Mouse (Mus musculus): Measurements from ENCODE around the gene Ugp2. TPM values are rescaled to one million over a fixed set of nuclear protein-coding genes. Genes with fewer than 3 reads are reported as not detected.
"Not testable (repeated sequence)": the region's sequence is repeated elsewhere in the genome, so short reads cannot be mapped to it uniquely, and the experiment has no call there.

The Ugp2 gene
- polyA plus RNA-seq, 1 experiment from 2014 or later: 70.6 TPM

DNA sequence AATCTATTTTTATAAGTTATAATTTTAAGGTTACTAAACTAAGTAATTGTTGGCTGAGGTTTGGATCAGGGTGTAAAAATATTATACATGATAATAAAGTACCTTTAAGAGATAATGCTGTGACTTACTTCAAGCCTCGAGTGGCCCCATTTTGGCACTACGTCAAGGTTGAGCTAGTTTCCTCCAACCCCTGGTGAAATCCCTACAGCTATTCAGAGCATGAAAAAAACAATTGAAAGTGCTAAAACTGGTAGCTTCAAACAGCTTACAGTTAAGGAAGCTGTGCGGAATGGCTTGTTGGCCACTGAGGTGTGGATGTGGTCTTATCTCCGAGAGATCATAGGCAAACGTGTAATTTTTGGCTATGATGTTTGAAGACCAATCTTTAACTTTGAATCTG, 75.5 kb downstream of the Ugp2 start:
- Histone ChIP-seq H3K36me3 (ENCODE audit: control insufficient read depth, insufficient read depth, low read length) (peaks cover 20% of the 10 kb centered on the region), H3K9ac (ENCODE audit: low read length) (no peak overlapping the region), H3K27me3 (replicated peaks; ENCODE audit: control insufficient read depth, insufficient read depth, low read length) (no peaks in the 10 kb centered on the region), H3K9me3 (ENCODE audit: control insufficient read depth, low read length) (no peaks in the 10 kb centered on the region), H3K4me2 (ENCODE audit: low read length) (no peak overlapping the region), H3K4me1 (replicated peaks; ENCODE audit: control insufficient read depth, insufficient read depth, low read length) (no peaks in the 10 kb centered on the region), H3K4me3 (ENCODE audit: low read depth, low read length) (no peak overlapping the region), H3K27ac (ENCODE audit: low read depth) (no peak overlapping the region)
- DNase-seq (ENCODE audit: low spot score): no peak
- 91% methylated on average over 5 of the region's 5 CpGs for WGBS
- ATAC-seq (replicated peaks; ENCODE audit: low FRiP score, low TSS enrichment, low read depth): no peak

DNA sequence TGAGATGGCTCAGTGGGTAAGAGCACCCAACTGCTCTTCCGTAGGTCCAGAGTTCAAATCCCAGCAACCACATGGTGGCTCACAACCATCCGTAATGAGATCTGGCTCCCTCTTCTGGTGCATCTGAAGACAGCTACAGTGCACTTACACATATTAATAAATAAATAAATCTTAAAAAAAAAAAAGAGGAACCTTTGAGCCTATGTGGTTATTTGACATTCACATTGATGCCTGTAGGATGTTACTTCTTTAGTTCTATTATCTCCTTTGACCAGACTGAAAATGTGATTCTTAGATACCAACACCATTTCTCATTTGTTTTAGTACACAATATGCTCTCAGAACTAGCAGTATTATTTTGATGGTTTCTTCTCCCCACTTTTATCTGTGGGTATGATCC, 82.8 kb downstream of the Ugp2 start:
- ATAC-seq (replicated peaks; ENCODE audit: low FRiP score, low TSS enrichment, low read depth); H3K27ac ChIP-seq (ENCODE audit: low read depth); H3K4me2 ChIP-seq (ENCODE audit: low read length); DNase-seq (ENCODE audit: low spot score); H3K4me1 ChIP-seq (replicated peaks; ENCODE audit: control insufficient read depth, insufficient read depth, low read length); H3K36me3 ChIP-seq (ENCODE audit: control insufficient read depth, insufficient read depth, low read length); H3K27me3 ChIP-seq (replicated peaks; ENCODE audit: control insufficient read depth, insufficient read depth, low read length); H3K9me3 ChIP-seq (ENCODE audit: control insufficient read depth, low read length); H3K4me3 ChIP-seq (ENCODE audit: low read depth, low read length); H3K9ac ChIP-seq (ENCODE audit: low read length): not testable (repeated sequence)
- WGBS: 94% methylated on average over 2 of the region's 2 CpGs

DNA sequence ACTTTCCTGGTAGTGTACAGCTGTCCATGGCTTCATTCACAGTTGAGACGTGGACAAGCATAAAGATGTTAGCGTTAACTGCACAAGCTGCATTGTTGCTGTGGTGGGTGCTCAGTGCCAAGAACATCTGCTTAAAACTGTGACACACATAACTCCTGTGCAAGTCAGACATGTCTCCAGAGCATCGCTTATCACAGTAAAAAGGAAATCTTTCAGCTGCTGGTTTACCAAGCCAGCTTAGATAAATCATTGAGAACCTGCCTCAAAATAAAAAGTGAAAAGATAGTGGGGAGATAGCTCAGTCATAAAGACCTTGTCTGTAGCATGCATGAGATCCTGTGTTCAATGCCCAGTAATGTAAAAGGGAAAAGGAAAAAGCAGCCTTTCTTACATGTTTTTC, 84.6 kb downstream of the Ugp2 start:
- no peaks in the 10 kb centered on the region for H3K27me3 ChIP-seq (replicated peaks; ENCODE audit: control insufficient read depth, insufficient read depth, low read length)
- 76% methylated on average over 3 of the region's 3 CpGs for WGBS
- H3K4me1 ChIP-seq (replicated peaks; ENCODE audit: control insufficient read depth, insufficient read depth, low read length): no peaks in the 10 kb centered on the region
- no peak overlapping the region for H3K4me3 ChIP-seq (ENCODE audit: low read depth, low read length)
- H3K9me3 ChIP-seq (ENCODE audit: control insufficient read depth, low read length): no peaks in the 10 kb centered on the region
- peaks cover 7% of the 10 kb centered on the region; the same call in 1 of the 2 replicates for H3K36me3 ChIP-seq (ENCODE audit: control insufficient read depth, insufficient read depth, low read length)
- H3K27ac ChIP-seq (ENCODE audit: low read depth): no peak overlapping the region
- ATAC-seq (replicated peaks; ENCODE audit: low FRiP score, low TSS enrichment, low read depth): no peak
- H3K9ac ChIP-seq (ENCODE audit: low read length): no peak overlapping the region
- DNase-seq (ENCODE audit: low spot score): no peak
- no peak overlapping the region for H3K4me2 ChIP-seq (ENCODE audit: low read length)

DNA sequence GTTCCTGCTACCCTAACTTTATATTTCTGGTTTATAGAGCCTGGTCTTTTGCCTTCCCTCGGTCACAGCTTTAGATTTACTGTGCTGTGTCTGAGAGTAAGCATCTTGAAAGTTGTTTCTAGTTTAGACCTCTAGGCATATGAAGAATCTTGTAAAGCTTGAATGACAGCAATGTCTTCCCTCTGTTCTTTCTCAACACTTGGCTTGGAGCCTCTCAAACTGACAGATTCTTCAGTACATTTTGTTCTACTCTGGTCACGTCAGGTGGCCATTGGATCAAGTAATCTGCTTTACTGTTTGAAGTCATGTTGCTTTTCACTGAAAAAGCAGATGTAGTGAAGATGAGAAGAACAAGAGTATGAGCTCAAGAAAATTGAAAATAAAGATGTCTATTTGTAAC, 94.8 kb downstream of the Ugp2 start:
- H3K36me3 ChIP-seq (ENCODE audit: control insufficient read depth, insufficient read depth, low read length): peaks cover 31% of the 10 kb centered on the region
- H3K27ac ChIP-seq (ENCODE audit: low read depth): no peak overlapping the region
- no peak overlapping the region for H3K4me3 ChIP-seq (ENCODE audit: low read depth, low read length)
- no peak for ATAC-seq (replicated peaks; ENCODE audit: low FRiP score, low TSS enrichment, low read depth)
- no peaks in the 10 kb centered on the region for H3K27me3 ChIP-seq (replicated peaks; ENCODE audit: control insufficient read depth, insufficient read depth, low read length)
- H3K9me3 ChIP-seq (ENCODE audit: control insufficient read depth, low read length): no peaks in the 10 kb centered on the region
- WGBS: 93% methylated on average over 2 of the region's 2 CpGs
- H3K4me1 ChIP-seq (replicated peaks; ENCODE audit: control insufficient read depth, insufficient read depth, low read length): no peaks in the 10 kb centered on the region
- H3K9ac ChIP-seq (ENCODE audit: low read length): no peak overlapping the region
- no peak for DNase-seq (ENCODE audit: low spot score)
- no peak overlapping the region for H3K4me2 ChIP-seq (ENCODE audit: low read length)

MicroRNAs within 50 kb of the gene (microRNA counts, 519-probe panel; counts per million panel counts)
- microRNA mmu-miR-1933-3p (not detected), microRNA mmu-miR-1933-5p (not detected)

Small RNA genes within 50 kb of the gene (microRNA-seq; reads per million reads assigned to microRNA genes)
- 0.59 reads per million for gene Mir1933

Other genes starting within 250 kb of the Ugp2 start
- 15.4 and 15.5 TPM in 2 replicates for gene Vps54, start 131.9 kb downstream of the Ugp2 start, polyA plus RNA-seq (2014; fragmentation: Nextera tagmentation; extraction: Ambion mirVana)
- 7.1 and 8.0 TPM in 2 replicates for gene Wdpcp, start 201.0 kb upstream of the Ugp2 start, polyA plus RNA-seq (2014; fragmentation: Nextera tagmentation; extraction: Ambion mirVana)
- gene Mdh1, start 201.2 kb upstream of the Ugp2 start, polyA plus RNA-seq (2014; fragmentation: Nextera tagmentation; extraction: Ambion mirVana): 436 and 454 TPM in 2 replicates